Mouse (Mus musculus) kidney, postnatal 10 days (tissue): ENCODE data around the gene Wdr54.

ENCODE experiments used
- DNase-seq: peaks from one replicate; pipeline ENCODE4 v3.0.0; 2021; ENCODE audit warnings: mixed read lengths

The Wdr54 gene

DNA sequence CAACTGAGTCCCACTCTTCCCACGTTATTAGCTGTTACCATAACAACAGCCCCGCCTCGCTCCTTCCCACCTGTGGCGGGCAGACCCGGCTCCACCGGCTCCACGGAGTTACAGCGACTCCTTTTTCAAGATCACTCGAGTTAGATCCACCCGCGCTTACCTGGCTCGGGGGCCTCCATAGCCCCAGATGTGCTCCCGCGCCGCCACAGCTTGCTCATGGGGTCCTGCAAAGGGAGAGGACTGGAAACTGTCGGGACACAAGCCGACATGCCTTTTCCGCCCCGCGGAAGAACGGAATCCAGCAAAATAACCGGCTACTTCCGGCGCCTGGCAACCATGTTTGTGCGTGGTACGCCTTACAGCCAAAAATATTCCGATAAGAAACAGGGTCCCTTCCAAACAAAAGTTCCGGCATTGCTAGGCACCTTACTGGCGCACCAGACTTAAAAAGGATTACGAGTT, 31.3 kb downstream of the Wdr54 start:
- DNase-seq = peak; percentile 95

DNA sequence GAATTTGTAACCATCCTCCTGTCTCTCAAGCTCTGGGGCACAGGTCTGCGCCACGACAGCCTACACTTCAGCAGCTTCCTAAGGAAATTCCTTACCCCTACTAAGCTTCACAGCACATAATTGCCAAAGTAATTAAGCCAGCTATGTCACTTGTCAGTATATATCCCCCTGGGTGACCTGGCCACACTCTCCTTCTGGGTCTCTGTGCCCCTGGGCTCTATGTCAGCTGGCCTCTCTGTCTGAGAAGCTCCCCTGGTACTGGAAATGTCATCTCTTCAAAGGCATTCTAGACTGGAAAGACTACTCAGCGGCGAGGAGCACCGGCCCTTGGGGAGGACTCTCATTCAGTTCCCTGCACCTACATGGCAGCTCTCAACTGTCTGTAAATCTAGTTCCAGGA, 33.2 kb downstream of the Wdr54 start:
- DNase-seq = no peak

DNA sequence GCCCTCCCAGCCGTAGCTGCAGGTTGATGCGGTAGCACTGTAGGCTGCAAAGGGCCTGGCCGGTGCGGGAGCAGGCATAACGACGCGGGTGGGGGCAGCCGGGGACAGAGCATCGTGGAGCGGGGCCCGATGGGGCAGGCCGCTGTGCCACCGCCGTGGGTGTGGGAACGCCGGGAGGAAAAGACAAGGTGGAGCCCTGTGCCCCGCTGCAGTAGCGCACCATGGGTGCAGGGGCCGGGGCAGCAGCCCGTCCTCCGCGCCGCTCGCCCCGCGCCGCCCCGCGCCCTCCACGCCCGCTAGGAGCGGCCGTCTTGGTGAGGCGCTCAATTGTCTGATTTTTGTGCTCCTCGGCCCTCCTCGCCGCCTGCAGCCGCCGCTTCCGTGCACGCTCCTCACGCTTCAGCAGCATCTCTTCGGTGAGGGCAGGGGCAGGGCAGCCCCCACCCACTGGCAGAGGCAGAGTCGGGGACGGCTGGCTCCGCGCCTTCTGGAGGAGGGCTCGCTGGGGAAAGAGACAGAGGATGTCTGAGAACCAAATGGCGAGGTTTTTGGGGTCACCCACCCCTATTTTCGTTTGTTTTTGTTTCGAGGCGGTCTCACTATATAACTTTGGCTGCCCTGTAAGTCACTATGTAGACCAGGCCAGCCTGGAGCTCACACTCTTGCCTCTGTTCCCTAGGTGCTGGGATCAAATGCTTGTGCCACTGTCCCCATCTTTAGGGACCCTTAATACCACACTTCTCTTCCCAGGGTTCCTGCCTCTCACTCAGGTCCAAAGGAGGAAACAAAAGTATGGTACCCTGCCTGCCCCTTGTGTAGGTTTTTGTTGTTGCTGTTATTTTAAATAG, 34.1 kb downstream of the Wdr54 start:
- DNase-seq = peak; percentile 50

DNA sequence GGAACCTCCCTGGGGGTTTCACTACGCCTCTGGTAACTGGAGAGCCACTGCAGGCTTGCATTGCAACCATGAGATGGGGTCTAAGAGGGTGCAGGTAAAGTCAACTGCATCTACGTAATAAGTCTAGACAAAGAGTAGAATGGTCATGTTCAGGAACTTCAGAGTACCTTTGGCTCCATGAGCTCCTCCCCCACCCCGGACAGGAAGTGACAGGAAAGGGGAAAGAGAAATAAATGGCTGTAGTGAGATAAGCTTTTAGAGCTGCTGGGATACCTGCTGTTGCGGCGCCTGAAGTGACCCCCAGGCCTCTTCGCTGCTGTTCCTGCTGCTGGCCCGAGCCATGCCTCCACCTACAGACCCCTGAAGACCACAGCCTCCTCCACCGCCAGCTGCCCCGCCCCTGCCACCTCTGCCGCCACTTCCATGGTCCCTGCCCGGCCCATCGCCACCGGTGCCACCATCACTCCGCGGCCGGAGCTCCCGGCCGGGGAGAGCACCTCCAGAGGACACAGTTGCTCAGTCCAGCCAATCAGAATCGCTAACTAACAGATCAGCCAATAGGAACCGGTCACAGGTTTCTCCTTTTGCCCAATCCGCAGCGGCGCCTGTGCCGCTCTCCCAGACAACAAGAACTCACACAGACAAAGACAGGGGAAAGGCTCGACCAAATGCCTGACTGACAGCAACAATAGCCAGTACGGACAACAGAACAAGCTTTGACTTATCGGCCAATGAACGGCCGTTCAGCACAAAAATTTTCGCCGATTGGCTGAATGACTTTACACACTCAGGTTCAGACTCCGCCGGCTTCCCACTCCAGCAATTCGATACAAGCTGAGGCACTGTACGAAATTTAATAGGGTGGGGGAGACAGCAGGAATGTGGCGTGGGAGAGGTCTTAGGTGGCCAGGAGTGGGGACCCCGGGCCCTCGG, 35.0 kb downstream of the Wdr54 start, which contains the start of gene Wbp1:
TSS of gene Wbp1 (minus strand) at position 630 of the 933 bp plus-strand sequence.
- peak; percentile 95 for DNase-seq

DNA sequence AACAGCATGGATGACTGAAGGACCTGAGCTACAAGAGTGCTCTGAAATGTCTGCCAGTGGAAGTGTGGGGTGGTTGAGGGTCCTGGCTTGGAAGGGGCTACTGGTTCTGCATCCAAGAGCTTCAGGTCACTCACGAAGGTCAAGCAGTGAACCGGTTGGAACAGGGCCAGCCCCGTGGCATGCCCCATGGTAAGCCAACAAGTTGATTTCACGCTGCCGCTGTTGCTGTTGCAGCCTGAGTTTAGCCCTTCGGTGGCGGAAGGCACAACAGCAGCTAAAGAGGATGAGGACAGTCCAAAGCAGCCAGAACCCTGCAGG, 36.5 kb downstream of the Wdr54 start:
- DNase-seq = peak; percentile 66

DNA sequence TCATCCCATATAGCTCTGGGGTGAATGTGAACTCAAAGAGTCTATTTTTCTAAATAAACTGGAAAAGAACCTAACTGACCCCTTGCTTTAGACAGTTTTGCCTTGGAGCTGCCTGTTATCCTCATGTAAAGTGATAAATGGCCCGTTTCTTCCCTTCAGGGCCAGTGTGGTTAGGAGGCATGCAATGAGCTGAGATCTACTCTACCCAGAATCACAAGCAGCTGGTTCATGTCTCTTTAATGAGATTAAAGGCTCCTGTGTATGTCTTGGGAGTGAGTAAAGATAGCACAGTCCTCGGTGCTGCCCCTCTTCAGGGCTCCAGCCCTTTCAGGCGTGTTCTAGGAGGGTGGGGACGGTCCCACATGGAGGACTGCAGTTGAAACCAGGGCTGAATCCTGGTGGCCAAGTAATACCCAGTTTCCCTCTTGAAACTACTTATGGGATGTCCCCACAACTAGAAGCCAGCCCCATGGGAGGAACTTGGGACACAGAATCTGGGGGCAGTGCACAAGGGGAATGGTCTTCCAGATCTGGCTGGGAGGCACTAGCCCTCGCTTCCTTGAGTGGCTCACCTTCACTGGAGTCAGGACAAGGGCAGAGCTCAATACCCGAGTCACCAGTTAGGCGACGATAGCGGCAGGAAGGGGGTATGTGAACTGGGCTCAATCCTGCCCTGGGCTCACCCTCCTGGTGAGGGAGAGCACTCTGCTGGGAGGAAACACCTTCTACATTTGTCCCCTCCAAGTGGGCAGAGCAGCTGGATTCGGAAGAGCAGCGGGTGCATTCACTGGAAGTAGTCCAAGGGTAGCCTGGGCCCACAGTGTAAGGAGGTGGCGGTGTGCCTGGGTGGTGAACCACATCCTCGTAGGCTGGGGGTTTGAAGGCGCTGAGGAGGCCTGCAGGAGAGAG, 37.1 kb downstream of the Wdr54 start:
- DNase-seq = peak; percentile 14

DNA sequence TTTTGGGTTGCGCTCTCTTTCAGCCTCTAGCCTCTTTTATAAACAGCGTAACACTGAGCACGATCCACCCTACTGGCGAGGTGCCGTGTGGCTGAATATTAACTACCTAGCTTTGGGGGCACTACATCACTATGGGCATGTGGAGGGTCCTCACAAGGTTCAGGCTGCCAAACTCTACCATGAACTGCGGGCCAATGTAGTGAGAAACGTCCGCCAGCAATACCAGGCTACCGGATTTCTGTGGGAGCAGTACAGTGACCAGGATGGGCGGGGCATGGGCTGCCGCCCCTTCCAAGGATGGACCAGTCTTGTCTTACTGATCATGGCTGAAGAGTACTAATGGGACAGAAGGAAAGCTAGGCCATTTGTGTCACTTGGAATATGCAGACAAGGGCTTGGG, 37.8 kb downstream of the Wdr54 start:
- peak; percentile 20 for DNase-seq

DNA sequence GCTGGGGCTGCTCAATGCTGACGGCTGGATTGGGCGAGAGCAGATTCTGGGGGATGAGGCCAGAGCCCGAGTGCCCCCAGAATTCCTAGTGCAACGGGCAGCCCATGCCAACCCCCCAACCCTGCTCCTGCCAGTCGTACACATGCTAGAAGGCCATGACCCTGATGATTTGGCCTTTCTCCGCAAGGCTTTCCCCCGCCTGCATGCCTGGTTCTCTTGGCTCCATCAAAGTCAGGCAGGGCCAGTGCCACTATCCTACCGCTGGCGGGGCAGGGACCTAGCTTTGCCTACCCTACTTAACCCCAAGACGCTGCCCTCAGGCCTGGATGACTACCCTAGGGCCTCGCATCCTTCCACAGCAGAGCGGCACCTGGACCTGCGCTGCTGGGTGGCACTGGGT, 38.6 kb downstream of the Wdr54 start:
- DNase-seq = peak; percentile 21

DNA sequence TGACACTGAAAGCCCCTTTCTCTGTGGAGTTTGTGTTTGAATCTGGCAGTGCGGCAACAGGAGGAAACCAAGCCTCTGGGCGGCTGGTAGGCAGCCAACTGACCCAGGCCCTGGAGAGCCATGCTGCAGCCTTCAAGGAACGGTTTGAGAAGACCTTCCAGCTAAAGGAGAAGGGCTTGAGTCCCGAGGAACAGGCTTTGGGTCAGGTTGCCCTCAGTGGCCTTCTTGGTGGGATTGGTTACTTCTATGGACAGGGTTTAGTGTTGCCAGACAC, 39.1 kb downstream of the Wdr54 start:
- DNase-seq = no peak

DNA sequence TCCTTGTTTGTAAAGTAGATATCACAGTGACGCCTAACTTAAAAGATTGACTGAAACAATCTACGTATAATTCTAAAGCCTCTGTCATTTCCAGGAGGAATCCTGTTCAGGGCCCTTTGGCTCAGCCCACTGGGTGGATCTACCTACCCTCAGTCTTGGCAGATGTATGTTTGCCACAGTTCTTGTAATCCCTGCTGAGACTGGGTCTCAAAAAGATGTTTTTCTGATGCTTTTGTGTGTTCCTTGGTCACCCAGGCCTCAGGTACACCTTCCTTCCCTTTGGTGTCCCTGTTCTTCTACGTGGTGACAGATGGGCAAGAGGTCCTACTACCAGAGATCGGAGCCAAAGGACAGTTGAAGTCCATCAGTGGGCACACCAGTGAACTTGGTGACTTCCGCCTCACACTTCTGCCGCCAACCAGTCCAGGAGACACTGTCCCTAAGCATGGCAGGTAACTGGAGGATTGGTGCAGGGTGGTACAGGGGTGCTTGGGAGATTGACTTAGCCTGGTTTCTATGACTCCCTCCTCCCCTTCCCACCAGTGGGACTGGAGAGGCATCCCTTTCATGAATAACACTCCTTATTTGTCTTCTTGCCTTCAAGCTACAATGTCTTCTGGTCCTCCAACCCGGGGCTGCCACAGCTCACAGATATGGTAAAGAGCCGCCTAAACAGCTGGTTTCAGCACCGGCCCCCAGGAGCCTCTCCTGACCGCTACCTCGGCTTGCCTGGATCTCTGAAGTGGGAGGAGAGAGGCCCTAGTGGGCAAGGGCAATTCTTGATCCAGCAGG, 39.6 kb downstream of the Wdr54 start:
- peak; percentile 11 for DNase-seq

DNA sequence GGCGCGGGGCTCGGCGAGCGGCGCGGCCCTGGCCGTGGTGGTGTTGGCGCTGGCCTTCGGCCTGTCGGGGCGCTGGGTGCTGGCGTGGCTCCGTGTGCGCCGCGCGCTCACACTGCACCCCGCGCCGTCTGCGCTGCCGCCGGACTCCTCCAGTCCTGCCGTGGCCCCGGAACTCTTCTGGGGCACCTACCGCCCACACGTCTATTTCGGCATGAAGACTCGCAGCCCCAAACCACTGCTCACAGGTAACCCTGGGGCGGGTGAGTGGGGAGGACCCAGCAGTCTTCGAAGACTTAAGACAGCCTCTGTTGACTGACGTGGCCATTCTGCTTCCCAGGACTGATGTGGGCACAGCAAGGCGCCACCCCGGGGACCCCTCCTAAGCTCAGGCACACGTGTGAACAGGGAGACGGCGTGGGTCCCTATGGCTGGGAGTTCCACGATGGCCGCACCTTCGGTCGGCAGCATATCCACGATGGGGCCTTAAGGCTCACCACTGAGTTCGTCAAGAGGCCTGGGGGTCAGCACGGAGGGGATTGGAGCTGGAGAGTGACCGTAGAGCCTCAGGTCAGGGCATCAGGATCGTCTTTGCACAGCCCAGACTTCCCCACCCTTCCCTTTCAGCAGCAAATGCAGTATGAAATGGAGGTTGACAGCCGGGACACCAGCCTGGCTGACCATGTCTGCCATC, 40.4 kb downstream of the Wdr54 start:
- no peak for DNase-seq

DNA sequence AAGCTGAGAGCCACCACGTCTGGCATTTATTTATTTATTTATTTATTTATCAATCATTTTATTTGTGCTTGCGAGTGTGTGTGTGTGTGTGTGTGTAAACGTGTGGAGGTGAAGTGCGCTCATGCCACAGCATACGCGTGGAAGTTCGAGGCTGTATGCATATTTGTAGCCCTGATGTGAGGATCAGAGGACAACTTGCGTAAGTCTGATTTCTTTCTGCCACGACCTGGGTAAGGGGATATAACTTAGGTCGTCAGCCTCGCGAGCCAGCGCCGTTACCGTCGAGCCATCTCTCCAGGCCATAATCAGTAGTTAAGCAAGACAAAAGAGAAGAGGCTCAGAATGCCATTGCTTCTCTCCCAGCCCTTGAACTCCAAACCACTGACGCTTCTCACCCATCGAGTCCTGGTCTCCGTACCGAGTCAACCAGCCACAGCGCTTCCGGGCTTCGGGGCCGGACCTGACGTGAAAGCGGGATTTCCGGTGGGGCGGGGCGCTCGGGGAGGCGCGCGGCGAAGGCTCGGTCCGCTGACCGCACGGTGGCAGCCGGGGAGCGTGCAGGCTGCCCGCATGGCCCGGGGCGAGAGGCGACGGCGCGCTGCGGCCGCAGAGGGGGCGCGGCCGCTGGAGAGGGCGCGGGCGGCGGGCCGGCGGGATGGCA, 41.1 kb downstream of the Wdr54 start, which contains the start of gene Mogs:
TSS of gene Mogs (plus strand) at position 486 of the 661 bp plus-strand sequence.
- DNase-seq = peak; percentile 98

DNA sequence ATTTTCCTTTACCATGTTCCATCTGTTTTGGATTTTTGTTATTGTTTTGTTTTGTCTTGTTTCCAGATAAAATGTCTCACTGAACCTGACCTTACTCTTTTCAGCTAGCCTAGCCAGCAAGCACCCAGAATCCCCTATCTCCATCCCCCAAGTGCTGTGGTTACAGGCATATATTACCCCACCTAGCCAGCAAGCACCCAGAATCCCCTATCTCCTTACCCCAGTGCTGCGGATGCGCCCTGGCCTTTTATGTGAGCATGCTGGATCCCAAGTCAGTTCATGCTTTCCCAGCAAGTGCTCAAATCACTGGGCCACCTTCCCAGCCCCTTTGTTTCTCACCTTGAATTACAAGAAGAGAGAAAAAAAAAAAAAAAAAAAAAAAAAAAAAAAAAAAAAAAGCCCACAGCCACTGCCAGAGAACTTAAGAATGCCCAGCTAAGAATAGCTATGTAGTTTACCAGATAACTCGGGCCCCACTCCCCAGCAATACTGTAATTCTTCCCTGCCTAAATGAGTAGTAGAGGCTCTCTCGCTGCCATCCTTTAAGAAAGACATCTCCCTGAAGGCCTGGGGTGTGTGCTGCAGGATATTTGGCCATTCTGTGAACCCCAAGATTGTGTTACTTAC, 44.6 kb downstream of the Wdr54 start:
- DNase-seq = no peak

DNA sequence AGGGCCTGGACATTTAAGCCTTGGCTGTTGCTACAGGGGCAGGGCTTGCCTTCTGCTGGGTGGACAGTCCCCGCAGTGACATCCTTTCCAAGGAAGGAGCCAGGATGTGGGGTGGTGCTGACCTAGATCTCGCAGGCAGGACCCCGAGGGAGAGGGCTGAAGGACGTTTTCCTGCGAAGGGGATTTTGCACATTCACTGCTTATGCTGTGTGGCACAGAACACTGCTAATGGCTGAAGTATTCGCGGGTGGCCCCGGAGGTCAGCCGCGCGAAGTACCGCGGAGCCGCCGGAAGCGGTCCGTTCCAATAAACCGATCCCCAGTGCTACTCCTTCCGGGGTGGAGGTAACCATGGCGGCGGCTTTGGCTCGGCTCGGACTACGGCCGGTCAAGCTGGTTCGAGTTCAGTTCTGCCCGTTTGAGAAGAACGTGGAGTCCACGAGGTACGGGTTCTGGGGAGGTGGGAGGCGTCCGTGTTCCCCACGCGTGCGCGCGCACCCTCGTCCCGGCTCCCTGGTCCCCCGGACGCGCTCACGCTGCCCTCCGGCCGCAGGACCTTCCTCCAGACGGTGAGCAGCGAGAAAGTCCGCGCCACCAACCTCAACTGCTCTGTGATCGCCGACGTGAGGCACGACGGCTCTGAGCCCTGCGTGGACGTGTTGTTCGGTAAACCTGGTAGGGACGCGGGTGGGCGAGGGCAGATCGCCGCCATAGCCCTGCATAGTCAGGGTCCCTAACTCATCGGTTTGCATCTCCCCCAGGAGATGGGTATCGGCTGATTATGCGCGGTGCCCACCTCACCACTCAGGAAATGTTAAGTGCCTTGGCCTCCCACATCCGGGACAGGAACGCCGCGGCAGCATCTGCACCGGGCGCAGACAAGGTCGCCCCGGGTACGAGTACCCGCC, 47.2 kb downstream of the Wdr54 start, which contains the start of gene Mrpl53:
TSS of gene Mrpl53 (plus strand) at position 279 of the 907 bp plus-strand sequence.
- DNase-seq = peak; percentile 90

DNA sequence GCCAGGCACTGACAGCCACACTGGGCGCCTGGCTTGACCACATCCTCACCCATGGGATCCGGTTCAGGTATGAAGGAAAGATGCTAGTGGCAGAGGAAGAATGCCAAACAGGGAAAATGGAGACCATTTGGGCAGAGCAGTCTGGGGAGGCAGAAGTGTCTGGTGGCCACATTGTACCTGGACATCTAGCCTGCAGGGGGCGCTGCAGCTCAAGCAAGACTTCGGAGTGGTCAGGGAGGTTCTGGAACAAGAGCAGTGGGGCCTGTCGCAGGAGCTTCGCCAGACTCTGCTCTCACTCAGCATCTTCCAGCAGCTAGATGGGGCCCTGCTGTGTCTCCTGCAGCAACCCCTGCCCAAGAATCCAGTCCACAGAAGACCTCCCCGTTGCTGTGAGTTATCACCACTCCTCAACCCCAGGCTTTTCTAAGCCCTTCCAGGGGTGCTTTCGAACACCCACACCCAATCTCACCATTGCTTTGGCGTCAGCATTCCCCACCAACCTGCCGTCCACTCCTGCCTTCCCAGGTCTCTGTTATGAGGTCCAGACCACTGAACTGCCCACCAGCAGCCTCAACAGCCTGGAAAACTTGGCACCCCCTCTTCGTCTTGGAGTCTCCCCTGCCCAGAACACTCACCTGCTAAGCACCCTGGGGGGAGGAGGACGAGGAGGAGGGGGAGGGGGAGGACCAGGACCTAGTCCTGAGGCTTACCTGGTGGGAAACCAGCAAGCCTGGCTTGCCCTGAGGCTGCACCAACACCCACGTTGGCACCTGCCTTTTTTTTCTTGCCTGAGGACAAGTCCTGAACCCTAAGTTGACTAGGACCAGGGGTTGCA, 48.4 kb downstream of the Wdr54 start:
- DNase-seq = peak; percentile 89

DNA sequence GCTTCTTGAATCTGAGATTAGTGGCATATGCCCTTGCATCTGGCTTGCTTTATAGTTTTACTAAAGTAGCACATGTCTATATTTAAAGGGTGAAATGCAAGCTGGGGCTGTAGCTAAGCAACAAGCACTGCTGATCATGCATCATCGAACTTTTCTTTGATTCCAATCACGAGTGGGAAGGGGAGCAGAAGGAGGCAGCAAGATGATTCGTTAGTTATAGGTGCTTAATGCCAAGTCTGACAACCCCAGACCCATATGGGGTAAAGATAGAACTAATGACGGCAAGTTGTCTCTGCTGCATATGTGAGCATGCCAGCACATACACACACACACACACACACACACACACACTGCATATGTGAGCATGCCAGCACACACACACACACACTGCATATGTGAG, 52.0 kb downstream of the Wdr54 start:
- no peak for DNase-seq

DNA sequence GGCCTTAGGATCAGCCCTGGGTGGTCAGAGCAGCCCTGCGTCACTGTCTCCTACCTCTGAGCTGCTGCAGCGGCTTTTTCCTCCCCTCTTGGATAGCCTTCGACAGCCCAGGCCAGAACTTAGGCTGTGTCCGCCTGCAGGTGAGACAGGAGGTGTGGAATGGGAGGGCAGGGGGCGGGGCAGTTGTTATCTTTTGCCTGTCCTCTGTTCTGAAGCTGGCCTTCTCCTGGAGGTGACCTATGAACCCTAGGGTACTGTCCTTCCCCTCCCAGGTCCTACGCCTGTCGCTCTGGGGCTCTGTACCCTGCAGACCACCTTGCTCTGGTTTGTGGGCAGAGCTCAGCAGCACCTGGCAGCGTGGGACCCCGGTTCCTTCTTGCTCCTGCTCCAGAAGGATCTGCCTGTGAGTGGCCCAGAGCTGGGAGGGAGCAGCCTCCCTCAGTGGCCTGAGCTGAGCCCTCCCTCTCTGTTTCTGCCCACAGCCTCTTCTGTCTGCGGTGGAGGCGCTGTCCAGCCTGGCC, 53.0 kb downstream of the Wdr54 start:
- no peak for DNase-seq
